Mouse (Mus musculus) brain, embryonic 14.5 days (tissue): ENCODE results near the gene Ccl20.

ENCODE experiments used
- CTCF ChIP-seq: fragments of 200-500 bp; IDR thresholded peaks from 2 replicates; pipeline ENCODE4 v1.5.1; 2012; ENCODE audit warnings: inconsistent platforms, mild to moderate bottlenecking, moderate library complexity, borderline replicate concordance; ENCODE audit not compliant: insufficient read depth, insufficient read length; ENCODE audit errors: extremely low read depth
- POLR2A ChIP-seq: fragments of 200-500 bp; IDR thresholded peaks from 2 replicates; pipeline ENCODE4 v1.6.1; 2012; ENCODE audit warnings: mild to moderate bottlenecking, inconsistent platforms, borderline replicate concordance; ENCODE audit not compliant: poor library complexity, insufficient read depth, insufficient read length, severe bottlenecking; ENCODE audit errors: extremely low read depth

DNA sequence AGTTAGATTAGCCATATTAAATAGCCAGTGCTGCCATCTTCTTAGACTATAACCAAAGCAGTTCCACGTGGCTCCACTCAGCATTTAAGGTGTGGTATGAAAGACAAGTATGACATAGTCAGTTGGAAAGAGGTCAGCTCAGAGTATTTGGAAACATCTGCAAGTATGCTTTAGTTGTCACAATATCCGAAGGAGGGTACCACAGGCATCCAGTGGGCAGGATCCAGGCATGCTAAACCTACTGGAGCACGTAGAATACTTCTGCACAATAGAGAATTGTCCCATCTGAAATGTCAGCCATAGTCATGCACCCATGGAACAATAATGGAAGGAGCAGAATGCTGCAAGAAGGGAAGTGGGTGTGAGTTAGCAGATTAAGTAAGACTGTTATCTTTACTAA is 3.7 kb downstream of the Ccl20 start:
- TF ChIP-seq POLR2A (no peak), CTCF (no peak)
